Mouse (Mus musculus): ENCODE results near the gene Lyrm1. TPM values are rescaled to one million over a fixed set of nuclear protein-coding genes. Genes with fewer than 3 reads are reported as not detected.
A peak's percentile ranks its signal among the peaks of the same experiment; 100 is the strongest.

Lyrm1 gene
- polyA plus RNA-seq, 1 experiment from 2014 or later, result 23.7 TPM

GRCm38 (mm10) chr7:119875776-119876440 lies 19.8 kb upstream of the Lyrm1 start:
- no peak for ATAC-seq (ENCODE audit: low FRiP score, low TSS enrichment)
- Histone ChIP-seq H3K27ac (replicated peaks; ENCODE audit: low read depth, low read length) (no peak overlapping the region), H3K4me1 (ENCODE audit: control insufficient read depth, insufficient read depth, low read length) (peaks cover 4% of the 10 kb centered on the region; the same call in 1 of the 2 replicates), H3K4me3 (replicated peaks; ENCODE audit: low read depth, low read length) (no peak overlapping the region), H3K27me3 (ENCODE audit: control insufficient read depth, insufficient read depth, low read length) (no peaks in the 10 kb centered on the region), H3K9me3 (ENCODE audit: control insufficient read depth, low read length) (no peaks in the 10 kb centered on the region), H3K4me2 (ENCODE audit: low read length) (no peak overlapping the region), H3K9ac (replicated peaks; ENCODE audit: low read length) (no peak overlapping the region), H3K36me3 (ENCODE audit: control insufficient read depth, insufficient read depth, low read length) (0 out of 2 replicates have a peak, but pooled peaks cover 3% of the 10 kb centered on the region)
- no peak for DNase-seq
- 50% methylated on average over 3 of the region's 3 CpGs for WGBS

- Histone ChIP-seq H3K27ac (replicated peaks; ENCODE audit: low read depth, low read length) (no peak overlapping the region), H3K4me3 (replicated peaks; ENCODE audit: low read depth, low read length) (no peak overlapping the region), H3K4me1 (ENCODE audit: control insufficient read depth, insufficient read depth, low read length) (no peaks in the 10 kb centered on the region), H3K36me3 (ENCODE audit: control insufficient read depth, insufficient read depth, low read length) (0 out of 2 replicates have a peak, but pooled peaks cover 3% of the 10 kb centered on the region), H3K9ac (replicated peaks; ENCODE audit: low read length) (no peak overlapping the region), H3K9me3 (ENCODE audit: control insufficient read depth, low read length) (no peaks in the 10 kb centered on the region), H3K4me2 (ENCODE audit: low read length) (no peak overlapping the region), H3K27me3 (ENCODE audit: control insufficient read depth, insufficient read depth, low read length) (no peaks in the 10 kb centered on the region)
- no peak for DNase-seq
- ATAC-seq (ENCODE audit: low FRiP score, low TSS enrichment), result no peak
- 95% methylated on average over 4 of the region's 4 CpGs for WGBS
These were observed 16.5 kb upstream of the Lyrm1 start for GRCm38 (mm10) chr7:119879171-119879570.

- H3K27me3 ChIP-seq (ENCODE audit: control insufficient read depth, insufficient read depth, low read length), result no peaks in the 10 kb centered on the region
- no peaks in the 10 kb centered on the region for H3K9me3 ChIP-seq (ENCODE audit: control insufficient read depth, low read length)
- no peak overlapping the region for H3K4me3 ChIP-seq (replicated peaks; ENCODE audit: low read depth, low read length)
- H3K4me2 ChIP-seq (ENCODE audit: low read length), result no peak overlapping the region
- no peak overlapping the region for H3K9ac ChIP-seq (replicated peaks; ENCODE audit: low read length)
- ATAC-seq (ENCODE audit: low FRiP score, low TSS enrichment) (no peak), DNase-seq (no peak)
- no peaks in the 10 kb centered on the region for H3K4me1 ChIP-seq (ENCODE audit: control insufficient read depth, insufficient read depth, low read length)
- WGBS, result 93% methylated on average over 5 of the region's 5 CpGs
- no peak overlapping the region for H3K27ac ChIP-seq (replicated peaks; ENCODE audit: low read depth, low read length)
- 0 out of 2 replicates have a peak, but pooled peaks cover 3% of the 10 kb centered on the region for H3K36me3 ChIP-seq (ENCODE audit: control insufficient read depth, insufficient read depth, low read length)
These were observed 15.3 kb upstream of the Lyrm1 start for GRCm38 (mm10) chr7:119880345-119880744.

DNA sequence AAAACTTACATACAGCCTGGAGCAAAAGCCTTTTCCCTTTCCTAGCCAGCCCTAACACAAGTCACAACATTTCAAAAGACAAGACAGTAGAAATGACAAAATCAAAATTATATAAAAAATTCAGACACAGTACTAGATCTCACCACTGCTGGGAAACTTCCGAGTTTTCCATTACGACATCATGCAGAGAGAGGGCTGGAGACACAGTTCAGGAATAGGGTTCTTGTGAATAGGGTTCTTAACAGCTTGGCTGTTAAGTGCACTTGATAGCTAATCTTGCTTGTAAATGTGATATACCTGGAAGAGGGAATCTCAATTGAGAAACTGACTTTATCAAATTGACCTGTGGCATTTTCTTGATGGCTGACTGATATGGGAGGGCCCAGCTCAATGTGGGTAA lies 14.4 kb upstream of the Lyrm1 start:
- H3K36me3 ChIP-seq (ENCODE audit: control insufficient read depth, insufficient read depth, low read length), result 0 out of 2 replicates have a peak, but pooled peaks cover 3% of the 10 kb centered on the region
- H3K4me2 ChIP-seq (ENCODE audit: low read length), result no peak overlapping the region
- H3K9ac ChIP-seq (replicated peaks; ENCODE audit: low read length), result no peak overlapping the region
- no peaks in the 10 kb centered on the region for H3K9me3 ChIP-seq (ENCODE audit: control insufficient read depth, low read length)
- H3K4me3 ChIP-seq (replicated peaks; ENCODE audit: low read depth, low read length), result no peak overlapping the region
- no peak overlapping the region for H3K27ac ChIP-seq (replicated peaks; ENCODE audit: low read depth, low read length)
- H3K4me1 ChIP-seq (ENCODE audit: control insufficient read depth, insufficient read depth, low read length), result no peaks in the 10 kb centered on the region
- ATAC-seq (ENCODE audit: low FRiP score, low TSS enrichment) (no peak), DNase-seq (no peak)
- WGBS, result 95% methylated on average over 2 of the region's 2 CpGs
- H3K27me3 ChIP-seq (ENCODE audit: control insufficient read depth, insufficient read depth, low read length), result no peaks in the 10 kb centered on the region

- 91% methylated on average over 4 of the region's 4 CpGs for WGBS
- H3K4me2 ChIP-seq (ENCODE audit: low read length), result no peak overlapping the region
- no peak overlapping the region for H3K9ac ChIP-seq (replicated peaks; ENCODE audit: low read length)
- no peak for ATAC-seq (ENCODE audit: low FRiP score, low TSS enrichment)
- no peak for DNase-seq
- H3K27me3 ChIP-seq (ENCODE audit: control insufficient read depth, insufficient read depth, low read length), result no peaks in the 10 kb centered on the region
- no peaks in the 10 kb centered on the region for H3K36me3 ChIP-seq (ENCODE audit: control insufficient read depth, insufficient read depth, low read length)
- no peaks in the 10 kb centered on the region for H3K9me3 ChIP-seq (ENCODE audit: control insufficient read depth, low read length)
- H3K4me3 ChIP-seq (replicated peaks; ENCODE audit: low read depth, low read length), result no peak overlapping the region
- H3K4me1 ChIP-seq (ENCODE audit: control insufficient read depth, insufficient read depth, low read length), result peaks cover 4% of the 10 kb centered on the region; the same call in 1 of the 2 replicates
- no peak overlapping the region for H3K27ac ChIP-seq (replicated peaks; ENCODE audit: low read depth, low read length)
These were observed 7.8 kb upstream of the Lyrm1 start for GRCm38 (mm10) chr7:119887887-119888286.

- DNase-seq (no peak), ATAC-seq (ENCODE audit: low FRiP score, low TSS enrichment) (no peak)
- Histone ChIP-seq H3K27ac (replicated peaks; ENCODE audit: low read depth, low read length) (no peak overlapping the region), H3K4me1 (ENCODE audit: control insufficient read depth, insufficient read depth, low read length) (peaks cover 28% of the 10 kb centered on the region), H3K9me3 (ENCODE audit: control insufficient read depth, low read length) (no peaks in the 10 kb centered on the region), H3K4me3 (replicated peaks; ENCODE audit: low read depth, low read length) (no peak overlapping the region), H3K36me3 (ENCODE audit: control insufficient read depth, insufficient read depth, low read length) (no peaks in the 10 kb centered on the region), H3K4me2 (ENCODE audit: low read length) (no peak overlapping the region), H3K27me3 (ENCODE audit: control insufficient read depth, insufficient read depth, low read length) (no peaks in the 10 kb centered on the region), H3K9ac (replicated peaks; ENCODE audit: low read length) (no peak overlapping the region)
- WGBS, result 96% methylated on average over 1 of the region's 1 CpGs
These were observed 3.5 kb upstream of the Lyrm1 start for GRCm38 (mm10) chr7:119892198-119892597.

GRCm38 (mm10) chr7:119892742-119893141 lies 2.9 kb upstream of the Lyrm1 start:
- no peaks in the 10 kb centered on the region for H3K9me3 ChIP-seq (ENCODE audit: control insufficient read depth, low read length)
- peaks cover 28% of the 10 kb centered on the region for H3K4me1 ChIP-seq (ENCODE audit: control insufficient read depth, insufficient read depth, low read length)
- H3K27ac ChIP-seq (replicated peaks; ENCODE audit: low read depth, low read length), result no peak overlapping the region
- ATAC-seq (ENCODE audit: low FRiP score, low TSS enrichment), result no peak
- H3K36me3 ChIP-seq (ENCODE audit: control insufficient read depth, insufficient read depth, low read length), result no peaks in the 10 kb centered on the region
- 92% methylated on average over 4 of the region's 4 CpGs for WGBS
- H3K4me3 ChIP-seq (replicated peaks; ENCODE audit: low read depth, low read length), result no peak overlapping the region
- peak overlapping the region; percentile 15; the same call in 1 of the 2 replicates for H3K4me2 ChIP-seq (ENCODE audit: low read length)
- DNase-seq, result no peak
- H3K9ac ChIP-seq (replicated peaks; ENCODE audit: low read length), result no peak overlapping the region
- no peaks in the 10 kb centered on the region for H3K27me3 ChIP-seq (ENCODE audit: control insufficient read depth, insufficient read depth, low read length)

GRCm38 (mm10) chr7:119894818-119895544 lies 680 bp upstream of the Lyrm1 start:
- H3K4me2 ChIP-seq (ENCODE audit: low read length), result peak overlapping the region; percentile 57
- no peaks in the 10 kb centered on the region for H3K9me3 ChIP-seq (ENCODE audit: control insufficient read depth, low read length)
- peak overlapping the region; percentile 77 for H3K9ac ChIP-seq (replicated peaks; ENCODE audit: low read length)
- ATAC-seq (ENCODE audit: low FRiP score, low TSS enrichment), result peak; percentile 54; the same call in 1 of the 2 replicates
- peak overlapping the region; percentile 75 for H3K4me3 ChIP-seq (replicated peaks; ENCODE audit: low read depth, low read length)
- WGBS, result 1% methylated on average over 15 of the region's 15 CpGs
- no peaks in the 10 kb centered on the region for H3K27me3 ChIP-seq (ENCODE audit: control insufficient read depth, insufficient read depth, low read length)
- H3K4me1 ChIP-seq (ENCODE audit: control insufficient read depth, insufficient read depth, low read length), result peaks cover 28% of the 10 kb centered on the region
- H3K27ac ChIP-seq (replicated peaks; ENCODE audit: low read depth, low read length), result peak overlapping the region; percentile 96
- H3K36me3 ChIP-seq (ENCODE audit: control insufficient read depth, insufficient read depth, low read length), result no peaks in the 10 kb centered on the region
- peak; percentile 8 for DNase-seq
